Mouse (Mus musculus) skeletal muscle tissue, adult 2 months (tissue): ENCODE measurements at regions not wholly inside any gene's neighbourhood (a gene's known extent, or its start where the extent isn't known, plus 50 kb on each side); places are given as distances from the start of the nearest gene placed in this dataset.

Experiments used
- DNase-seq: peaks from one replicate; pipeline ENCODE4 v3.0.0-alpha.2; 2012; ENCODE audit warnings: low read depth, low spot score

GRCm38 (mm10) chr16:51906686-51907085 lies 124.3 kb upstream of the Cblb start:
- DNase-seq, result no peak

GRCm38 (mm10) chr16:51910046-51910445 lies 121.0 kb upstream of the Cblb start:
- no peak for DNase-seq

GRCm38 (mm10) chr16:51911109-51911765 lies 119.8 kb upstream of the Cblb start:
- DNase-seq, result no peak

GRCm38 (mm10) chr16:51915034-51915928 lies 115.7 kb upstream of the Cblb start:
- no peak for DNase-seq

- no peak for DNase-seq
Observed at GRCm38 (mm10) chr16:51915929-51916308, 115.1 kb upstream of the Cblb start.

GRCm38 (mm10) chr16:51916337-51916736 lies 114.7 kb upstream of the Cblb start:
- DNase-seq, result no peak

- DNase-seq, result no peak
Observed at GRCm38 (mm10) chr16:51916820-51917219, 114.2 kb upstream of the Cblb start.

- DNase-seq, result no peak
Observed at GRCm38 (mm10) chr16:51917540-51917939, 113.5 kb upstream of the Cblb start.

GRCm38 (mm10) chr16:51921025-51921424 lies 110.0 kb upstream of the Cblb start:
- peak; percentile 18 for DNase-seq

GRCm38 (mm10) chr16:51922589-51922988 lies 108.4 kb upstream of the Cblb start:
- DNase-seq, result no peak

GRCm38 (mm10) chr16:51925639-51926038 lies 105.4 kb upstream of the Cblb start:
- DNase-seq, result no peak

GRCm38 (mm10) chr16:51933122-51933521 lies 97.9 kb upstream of the Cblb start:
- no peak for DNase-seq

GRCm38 (mm10) chr16:51933965-51934364 lies 97.1 kb upstream of the Cblb start:
- no peak for DNase-seq

- peak; percentile 18 for DNase-seq
Observed at GRCm38 (mm10) chr16:51937298-51937697, 93.7 kb upstream of the Cblb start.

- no peak for DNase-seq
Observed at GRCm38 (mm10) chr16:51939061-51939460, 92.0 kb upstream of the Cblb start.

- DNase-seq, result no peak
Observed at GRCm38 (mm10) chr16:51940574-51940973, 90.5 kb upstream of the Cblb start.

GRCm38 (mm10) chr16:51942431-51943130 lies 88.4 kb upstream of the Cblb start:
- no peak for DNase-seq

GRCm38 (mm10) chr16:51967051-51967845 lies 63.8 kb upstream of the Cblb start:
- DNase-seq, result peak; percentile 67
